Mouse (Mus musculus) right cerebral cortex, postnatal 36 days (tissue): ENCODE data around the gene Rasl10a.
A peak's percentile ranks its signal among the peaks of the same experiment; 100 is the strongest.

Experiments used
- DNase-seq, 2 experiments: peaks; one replicate each; pipeline ENCODE4 v3.0.0; 2022; ENCODE audit warnings: low spot score in 2 of 2, mixed read lengths in 1 of 2

Rasl10a gene

GRCm38 (mm10) chr11:5057856-5058641, at the start of gene Rasl10a:
TSS of gene Rasl10a (plus strand) at chr11:5058128.
- peak in 1 of 2 experiments; percentile 37 for DNase-seq

- no peak for DNase-seq
Observed at GRCm38 (mm10) chr11:5008867-5009266, 49.1 kb upstream of the Rasl10a start.

GRCm38 (mm10) chr11:5009354-5010074, 48.4 kb upstream of the Rasl10a start:
- no peak for DNase-seq

- no peak for DNase-seq
Observed at GRCm38 (mm10) chr11:5010205-5010604, 47.7 kb upstream of the Rasl10a start.

- no peak for DNase-seq
Observed at GRCm38 (mm10) chr11:5011480-5011879, 46.4 kb upstream of the Rasl10a start.

- DNase-seq, result no peak
Observed at GRCm38 (mm10) chr11:5012213-5012715, 45.7 kb upstream of the Rasl10a start.

GRCm38 (mm10) chr11:5015720-5016119, 42.2 kb upstream of the Rasl10a start:
- DNase-seq, result peak; percentile 58 to 75

- no peak for DNase-seq
Observed at GRCm38 (mm10) chr11:5016286-5016685, 41.6 kb upstream of the Rasl10a start.

- no peak for DNase-seq
Observed at GRCm38 (mm10) chr11:5017506-5017905, 40.4 kb upstream of the Rasl10a start.

GRCm38 (mm10) chr11:5025108-5025507, 32.8 kb upstream of the Rasl10a start:
- DNase-seq, result no peak

GRCm38 (mm10) chr11:5028228-5028627, 29.7 kb upstream of the Rasl10a start:
- DNase-seq, result peak; percentile 63 to 81

GRCm38 (mm10) chr11:5032706-5033105, 25.2 kb upstream of the Rasl10a start:
- no peak for DNase-seq

GRCm38 (mm10) chr11:5033136-5033535, 24.8 kb upstream of the Rasl10a start:
- DNase-seq, result no peak

GRCm38 (mm10) chr11:5035421-5035820, 22.5 kb upstream of the Rasl10a start:
- DNase-seq, result peak; percentile 80 to 84

- no peak for DNase-seq
Observed at GRCm38 (mm10) chr11:5037146-5037854, 20.6 kb upstream of the Rasl10a start.

GRCm38 (mm10) chr11:5040585-5040984, 17.3 kb upstream of the Rasl10a start:
- no peak for DNase-seq

- DNase-seq, result peak; percentile 80 to 86
Observed at GRCm38 (mm10) chr11:5041144-5041780, 16.7 kb upstream of the Rasl10a start.

GRCm38 (mm10) chr11:5042645-5043381, 15.1 kb upstream of the Rasl10a start:
- DNase-seq, result no peak

GRCm38 (mm10) chr11:5046321-5046926, 11.5 kb upstream of the Rasl10a start:
- DNase-seq, result no peak

- no peak for DNase-seq
Observed at GRCm38 (mm10) chr11:5051629-5052028, 6.3 kb upstream of the Rasl10a start.
